Mouse (Mus musculus) midbrain, postnatal 0 days (tissue): ENCODE results near the gene Gm20708. TPM values are rescaled to one million over a fixed set of nuclear protein-coding genes. Genes with fewer than 3 reads are reported as not detected.

ENCODE experiments used
- ATAC-seq: fragments of 200-750 bp; cut with Nextera tagmentation; 2 replicates; pipeline ENCODE4 v1.8.0; 2017; ENCODE audit warnings: moderate number of reproducible peaks, mild to moderate bottlenecking, moderate TSS enrichment, moderate library complexity; ENCODE audit not compliant: low FRiP score
- DNase-seq: peaks from one replicate; pipeline ENCODE4 v3.0.0-alpha.2; 2015; ENCODE audit warnings: low spot score
- H3K27ac ChIP-seq: fragments of 300-500 bp; sonication (generic); 2 replicates; pipeline ENCODE4 v1.5.1; 2014; ENCODE audit warnings: low read depth, mild to moderate bottlenecking, low read length, mixed read lengths
- H3K27me3 ChIP-seq: fragments of 300-500 bp; sonication (generic); 2 replicates; pipeline ENCODE4 v1.6.1; 2014; ENCODE audit warnings: low read length, control low read depth, mixed read lengths; ENCODE audit not compliant: insufficient read depth
- H3K36me3 ChIP-seq: fragments of 300-500 bp; sonication (generic); 2 replicates; pipeline ENCODE4 v1.6.1; 2014; ENCODE audit warnings: low read length, control low read depth, mixed read lengths; ENCODE audit not compliant: insufficient read depth
- H3K4me1 ChIP-seq: fragments of 300-500 bp; sonication (generic); 2 replicates; pipeline ENCODE4 v1.6.1; 2014; ENCODE audit warnings: mild to moderate bottlenecking, control low read depth, antibody characterized with exemption, low read length, mixed read lengths; ENCODE audit not compliant: insufficient read depth
- H3K4me2 ChIP-seq: fragments of 300-500 bp; sonication (generic); 2 replicates; pipeline ENCODE4 v1.6.1; 2014; ENCODE audit warnings: low read depth, mild to moderate bottlenecking, low read length, mixed read lengths; ENCODE audit not compliant: poor library complexity, severe bottlenecking
- H3K4me3 ChIP-seq: fragments of 300-500 bp; sonication (generic); 2 replicates; pipeline ENCODE4 v1.5.1; 2014; ENCODE audit warnings: low read depth, mild to moderate bottlenecking, low read length, moderate library complexity
- H3K9ac ChIP-seq: fragments of 300-500 bp; sonication (generic); replicated peaks from 2 replicates; pipeline ENCODE4 v1.6.1; 2014; ENCODE audit warnings: mild to moderate bottlenecking, low read length, moderate library complexity, mixed read lengths; ENCODE audit not compliant: poor library complexity, severe bottlenecking
- H3K9me3 ChIP-seq: fragments of 300-500 bp; sonication (generic); 2 replicates; pipeline ENCODE4 v1.6.1; 2016; ENCODE audit warnings: low read length, control low read depth
- CTCF ChIP-seq: IDR thresholded peaks from 2 replicates; pipeline ENCODE4 v1.5.1; 2016; ENCODE audit warnings: antibody characterized with exemption, mild to moderate bottlenecking
- WGBS: fragments of 180-500 bp; shearing (Covaris S2); extraction: QIAGEN DNeasy Blood & Tissue Kit; methylation state at CpG from one replicate; pipeline ENCODE4 v1.1.7; 2014; 5-methylcytosine and 5-hydroxymethylcytosine counted together
- polyA plus RNA-seq: library from polyadenylated mRNA; unstranded; fragments of >200 nt; fragmentation: Nextera tagmentation; extraction: Ambion mirVana; gene quantifications from 2 replicates; pipeline ENCODE4 v1.2.1, GENCODE M21; 2015
- total RNA-seq: library from RNA; depleted of rRNA; stranded (reverse); fragments of >200 nt; gene quantifications from 2 replicates; pipeline ENCODE4 v1.2.3, GENCODE M21; 2014

Gm20708 gene
- total and polyA plus RNA-seq, 2 experiments from 2014 or later, result 1.2 TPM; not detected in 1

DNA sequence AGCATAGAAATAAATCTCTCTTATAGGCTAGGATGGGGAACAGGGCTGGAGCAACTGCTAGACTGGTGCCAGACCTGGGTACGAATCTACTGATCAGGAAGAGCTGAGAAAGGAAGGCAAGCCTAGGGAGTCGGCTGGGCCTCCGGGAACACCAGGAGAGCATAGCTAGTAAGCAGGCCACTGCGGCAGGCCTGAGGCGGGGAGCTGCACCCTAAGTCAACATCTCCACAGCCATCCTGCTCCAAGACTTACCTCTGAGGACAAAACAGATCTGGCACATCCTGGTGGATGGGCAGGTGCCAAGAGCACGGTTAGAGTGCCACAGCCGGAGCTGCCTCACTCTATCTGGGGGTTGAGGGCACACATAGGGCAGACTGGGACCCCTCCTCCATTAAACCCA lies 10.7 kb downstream of the Gm20708 start:
- no peak overlapping the region for H3K9ac ChIP-seq
- 100% methylated on average over 7 of the region's 7 CpGs for WGBS

DNA sequence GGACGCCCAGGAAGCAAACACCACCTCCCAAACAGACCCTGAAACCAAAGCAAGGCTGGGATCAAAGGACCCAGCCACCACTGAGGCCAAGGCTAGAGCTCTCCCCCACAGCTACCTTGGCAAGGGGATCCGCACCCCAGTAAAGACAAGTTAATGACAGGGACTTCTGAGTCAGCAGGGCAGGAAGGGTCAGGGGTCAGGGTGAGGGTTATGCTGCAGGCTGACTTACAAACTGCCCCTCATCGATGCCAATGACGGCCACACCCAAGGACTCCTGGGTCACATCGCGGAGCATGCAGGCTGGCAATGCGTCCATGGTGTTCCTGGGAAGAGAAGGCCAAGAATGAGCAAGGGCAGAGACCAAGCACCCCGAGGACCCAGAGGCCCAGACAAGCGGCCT lies 12.4 kb downstream of the Gm20708 start:
- 90% methylated on average over 9 of the region's 9 CpGs for WGBS
- H3K4me2 ChIP-seq, result no peak overlapping the region
- no peaks in the 10 kb centered on the region for H3K9me3 ChIP-seq
- ATAC-seq, result no peak
- 0 out of 2 replicates have a peak, but pooled peaks cover 4% of the 10 kb centered on the region for H3K4me1 ChIP-seq
- no peak overlapping the region for H3K9ac ChIP-seq
- no peak for TF ChIP-seq CTCF
- H3K27me3 ChIP-seq, result no peaks in the 10 kb centered on the region
- H3K36me3 ChIP-seq, result no peaks in the 10 kb centered on the region
- no peak overlapping the region for H3K4me3 ChIP-seq
- H3K27ac ChIP-seq, result no peak overlapping the region
- no peak for DNase-seq

More for the DNA sequence above, 10.7 kb downstream of the Gm20708 start:
- no peaks in the 10 kb centered on the region for H3K9me3 ChIP-seq
- H3K4me2 ChIP-seq, result no peak overlapping the region
- no peak overlapping the region for H3K4me3 ChIP-seq
- no peak for DNase-seq
- H3K4me1 ChIP-seq, result 0 out of 2 replicates have a peak, but pooled peaks cover 1% of the 10 kb centered on the region
- TF ChIP-seq CTCF, result no peak
- no peaks in the 10 kb centered on the region for H3K27me3 ChIP-seq
- H3K36me3 ChIP-seq, result no peaks in the 10 kb centered on the region
- ATAC-seq, result no peak
- no peak overlapping the region for H3K27ac ChIP-seq

DNA sequence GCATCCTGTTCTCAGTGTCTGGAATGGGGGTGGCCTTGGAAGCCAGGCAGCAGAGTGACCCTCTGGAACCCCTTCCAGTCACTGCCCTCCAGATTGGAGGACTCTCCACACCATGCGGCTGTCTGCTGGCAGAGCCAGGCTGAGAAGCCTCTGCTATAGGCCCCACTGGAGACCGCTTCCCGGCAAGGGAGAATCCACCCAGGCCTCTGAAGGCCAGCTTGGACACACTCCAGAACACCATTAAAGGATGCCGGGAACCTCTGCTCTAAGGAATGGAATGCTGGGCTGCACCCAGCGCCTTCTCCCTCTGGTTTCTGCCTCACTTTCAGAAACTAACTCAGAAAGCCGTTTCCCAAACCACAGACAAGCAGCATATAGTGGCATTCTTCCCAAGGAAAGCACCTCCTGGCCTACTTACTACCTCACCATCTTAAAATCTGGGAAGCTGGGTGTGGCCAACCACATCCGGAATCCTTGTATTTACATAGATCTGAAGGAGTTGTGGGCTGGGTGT lies 13.3 kb downstream of the Gm20708 start:
- Histone ChIP-seq H3K27ac (no peak overlapping the region), H3K4me1 (0 out of 2 replicates have a peak, but pooled peaks cover 4% of the 10 kb centered on the region), H3K27me3 (no peaks in the 10 kb centered on the region), H3K4me3 (no peak overlapping the region), H3K36me3 (no peaks in the 10 kb centered on the region), H3K9ac (no peak overlapping the region), H3K4me2 (no peak overlapping the region), H3K9me3 (no peaks in the 10 kb centered on the region)
- 88% methylated on average over 7 of the region's 7 CpGs for WGBS
- no peak for TF ChIP-seq CTCF
- no peak for ATAC-seq
- no peak for DNase-seq

DNA sequence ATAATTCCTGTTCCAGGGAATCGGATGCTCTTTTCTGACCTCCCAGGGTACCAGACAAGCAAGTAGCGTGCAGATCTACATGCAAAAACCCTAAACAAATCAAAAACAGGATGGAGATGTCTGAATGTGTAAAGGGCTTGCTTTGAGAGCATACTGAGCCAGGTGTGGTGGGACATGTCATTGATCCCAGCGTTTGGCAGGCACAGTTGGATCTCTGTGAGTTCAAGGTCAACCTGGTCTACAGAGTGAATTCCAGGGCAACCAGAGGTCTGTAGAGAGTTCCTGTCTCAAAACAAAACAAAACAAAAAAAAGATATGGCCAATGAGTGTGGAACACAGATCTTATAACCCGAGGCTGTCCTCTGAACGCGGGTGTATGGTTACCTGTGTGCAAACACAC lies 13.9 kb downstream of the Gm20708 start:
- no peak for TF ChIP-seq CTCF
- Histone ChIP-seq H3K36me3 (no peaks in the 10 kb centered on the region), H3K4me3 (no peak overlapping the region), H3K4me2 (no peak overlapping the region), H3K9me3 (no peaks in the 10 kb centered on the region), H3K4me1 (0 out of 2 replicates have a peak, but pooled peaks cover 4% of the 10 kb centered on the region), H3K27me3 (no peaks in the 10 kb centered on the region), H3K9ac (no peak overlapping the region), H3K27ac (no peak overlapping the region)
- ATAC-seq (no peak), DNase-seq (no peak)
- 97% methylated on average over 6 of the region's 6 CpGs for WGBS

DNA sequence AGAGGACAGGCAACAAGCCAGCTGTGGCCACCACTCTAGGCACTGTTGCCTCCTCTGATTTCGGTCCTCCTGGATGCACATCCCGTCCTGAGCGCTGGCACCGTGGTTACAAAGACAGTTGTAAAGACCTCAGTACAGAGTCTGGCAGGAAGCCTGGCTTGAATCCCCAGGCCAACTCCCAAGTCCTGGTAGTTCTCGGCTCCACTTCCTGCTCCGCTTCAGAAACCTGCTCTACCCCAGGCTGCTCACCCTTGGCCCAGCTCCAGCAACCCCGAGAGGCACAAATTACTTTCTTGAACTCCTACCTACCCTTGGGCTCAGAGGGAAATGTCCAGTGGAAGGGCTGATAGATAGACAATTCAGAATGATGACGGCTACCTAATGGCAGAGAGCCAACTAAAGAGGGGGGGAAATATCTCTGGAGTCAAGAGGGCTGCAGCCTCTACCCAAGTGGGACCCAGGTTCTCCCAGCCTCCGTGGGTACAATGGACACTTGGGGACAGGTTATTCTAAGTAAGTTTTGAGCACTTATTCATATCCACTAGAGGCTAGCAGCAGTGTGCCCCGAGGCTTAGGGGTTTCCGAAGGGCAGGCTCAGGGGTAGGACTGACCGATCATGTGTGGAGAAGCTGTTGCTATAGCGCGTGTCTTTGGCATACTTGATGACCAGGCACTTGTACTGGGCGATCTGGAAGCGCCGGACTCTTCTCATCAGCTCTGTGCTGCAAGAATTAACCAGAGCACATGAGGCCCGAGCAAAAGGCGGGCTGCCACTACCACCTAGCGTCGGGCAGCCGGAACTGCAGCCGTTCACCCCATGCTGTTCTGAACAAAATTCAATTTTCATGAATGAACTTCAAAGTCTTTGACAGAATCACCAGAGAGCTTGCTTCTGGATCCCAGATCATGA lies 14.8 kb downstream of the Gm20708 start:
- no peaks in the 10 kb centered on the region for H3K9me3 ChIP-seq
- ATAC-seq (peak; percentile 79), DNase-seq (peak; percentile 84)
- H3K4me1 ChIP-seq, result 0 out of 2 replicates have a peak, but pooled peaks cover 4% of the 10 kb centered on the region
- peak; percentile 95 for TF ChIP-seq CTCF
- no peak overlapping the region for H3K27ac ChIP-seq
- H3K36me3 ChIP-seq, result no peaks in the 10 kb centered on the region
- no peak overlapping the region for H3K4me3 ChIP-seq
- WGBS, result 20% methylated on average over 23 of the region's 23 CpGs
- no peak overlapping the region for H3K9ac ChIP-seq
- no peaks in the 10 kb centered on the region for H3K27me3 ChIP-seq
- peak overlapping the region; percentile 13; the same call in 1 of the 2 replicates for H3K4me2 ChIP-seq
